Mouse (Mus musculus): ENCODE results near the gene Gm47955. TPM values are rescaled to one million over a fixed set of nuclear protein-coding genes. Genes with fewer than 3 reads are reported as not detected.
"Not testable (repeated sequence)": the region's sequence is repeated elsewhere in the genome, so short reads cannot be mapped to it uniquely, and the experiment has no call there.

The Gm47955 gene
- not detected in 2 replicates for polyA plus RNA-seq (2014; fragmentation: Nextera tagmentation; extraction: Ambion mirVana)

DNA sequence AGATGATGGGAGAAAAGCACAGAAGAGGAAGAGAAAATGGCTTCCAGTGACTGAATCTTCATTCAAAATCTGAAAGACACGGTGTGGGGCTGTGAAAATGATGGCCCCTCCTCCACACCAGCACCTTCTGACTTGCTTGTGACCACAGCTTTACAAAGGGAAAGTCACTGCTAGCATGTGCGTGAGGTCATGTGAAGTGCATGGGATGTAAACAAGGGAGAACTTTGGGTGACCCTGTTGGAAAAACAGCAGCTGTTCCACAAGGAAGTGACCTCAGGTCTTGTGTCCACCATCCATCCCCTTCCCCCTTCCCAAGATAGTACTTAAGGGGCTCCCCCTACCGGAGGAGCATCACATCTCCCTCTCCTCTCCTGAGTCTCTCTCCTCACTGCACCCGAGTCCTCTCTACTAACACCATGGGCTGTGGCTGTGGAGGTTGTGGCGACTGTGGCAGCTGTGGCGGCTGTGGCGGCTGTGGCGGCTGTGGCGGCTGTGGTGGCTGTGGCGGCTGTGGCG lies at the start of gene Gm47955:
Gm47955 (plus strand) TSS at position 417 of the 516 bp plus-strand sequence.
- Histone ChIP-seq H3K36me3 (ENCODE audit: control insufficient read depth, insufficient read depth, low read length) (no peaks in the 10 kb centered on the region), H3K27me3 (replicated peaks; ENCODE audit: control insufficient read depth, insufficient read depth, low read length) (no peaks in the 10 kb centered on the region), H3K4me2 (no peak within 1 kb of the TSS), H3K4me1 (replicated peaks; ENCODE audit: control insufficient read depth, insufficient read depth, low read length) (no peaks in the 10 kb centered on the region), H3K4me3 (ENCODE audit: low read depth, low read length) (no peak within 1 kb of the TSS), H3K27ac (ENCODE audit: low read depth, low read length) (no peak within 1 kb of the TSS), H3K9ac (ENCODE audit: low read depth, low read length) (no peak within 1 kb of the TSS), H3K9me3 (ENCODE audit: control insufficient read depth, low read length) (no peaks in the 10 kb centered on the region)
- 89% methylated on average over 11 of the region's 11 CpGs for WGBS
- ATAC-seq (replicated peaks; ENCODE audit: low FRiP score) (no peak), DNase-seq (ENCODE audit: low spot score) (no peak)

DNA sequence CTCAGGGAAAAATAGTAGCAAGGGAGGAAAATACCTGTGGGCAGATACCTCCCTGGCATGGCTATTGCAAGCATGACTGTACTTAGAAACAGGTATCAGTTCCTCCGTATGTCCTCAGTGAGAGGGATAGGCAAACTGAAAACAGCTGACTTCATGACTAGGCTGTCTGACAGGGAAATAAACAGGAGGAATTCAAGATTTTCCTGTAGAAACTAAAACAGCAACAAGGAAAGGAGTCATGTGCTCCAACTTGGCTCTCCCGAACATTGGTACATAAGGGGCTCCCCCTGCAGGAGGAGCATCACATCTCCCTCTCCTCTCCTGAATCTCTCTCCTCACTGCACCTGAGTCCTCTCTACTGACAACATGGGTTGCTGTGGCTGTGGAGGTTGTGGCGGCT lies 47.1 kb upstream of the Gm47955 start, which contains the start of gene A030005L19Rik:
A030005L19Rik (plus strand) TSS at position 301 of the 400 bp plus-strand sequence.
- Histone ChIP-seq H3K4me2 (no peak within 1 kb of the TSS), H3K4me3 (ENCODE audit: low read depth, low read length) (no peak within 1 kb of the TSS), H3K9ac (ENCODE audit: low read depth, low read length) (no peak within 1 kb of the TSS), H3K27me3 (replicated peaks; ENCODE audit: control insufficient read depth, insufficient read depth, low read length) (no peaks in the 10 kb centered on the region), H3K4me1 (replicated peaks; ENCODE audit: control insufficient read depth, insufficient read depth, low read length) (no peaks in the 10 kb centered on the region; the same call in 1 of the 2 replicates), H3K27ac (ENCODE audit: low read depth, low read length) (no peak within 1 kb of the TSS), H3K9me3 (ENCODE audit: control insufficient read depth, low read length) (no peaks in the 10 kb centered on the region), H3K36me3 (ENCODE audit: control insufficient read depth, insufficient read depth, low read length) (no peaks in the 10 kb centered on the region)
- DNase-seq (ENCODE audit: low spot score): no peak
- 95% methylated on average over 3 of the region's 3 CpGs for WGBS
- ATAC-seq (replicated peaks; ENCODE audit: low FRiP score): no peak

DNA sequence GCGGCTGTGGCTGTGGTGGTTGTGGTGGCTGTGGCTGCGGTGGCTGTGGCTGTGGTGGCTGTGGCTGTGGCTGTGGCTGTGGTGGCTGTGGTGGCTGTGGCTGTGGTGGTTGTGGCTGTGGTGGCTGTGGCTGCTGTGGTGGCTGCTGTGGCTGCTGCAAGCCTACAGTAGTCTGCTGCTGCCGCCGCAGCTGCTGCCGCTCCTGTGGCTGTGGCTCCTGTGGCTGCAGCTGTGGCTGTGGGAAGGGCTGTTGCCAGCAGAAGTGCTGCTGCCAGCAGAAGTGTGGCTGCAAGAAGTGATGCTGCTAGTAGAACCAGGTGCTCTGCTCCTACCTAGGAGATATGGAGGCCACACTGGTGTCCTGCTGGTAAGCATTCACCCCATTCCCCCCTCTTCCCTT lies 46.7 kb upstream of the Gm47955 start:
- 82% methylated on average over 5 of the region's 5 CpGs for whole genome bisulfite sequencing

DNA sequence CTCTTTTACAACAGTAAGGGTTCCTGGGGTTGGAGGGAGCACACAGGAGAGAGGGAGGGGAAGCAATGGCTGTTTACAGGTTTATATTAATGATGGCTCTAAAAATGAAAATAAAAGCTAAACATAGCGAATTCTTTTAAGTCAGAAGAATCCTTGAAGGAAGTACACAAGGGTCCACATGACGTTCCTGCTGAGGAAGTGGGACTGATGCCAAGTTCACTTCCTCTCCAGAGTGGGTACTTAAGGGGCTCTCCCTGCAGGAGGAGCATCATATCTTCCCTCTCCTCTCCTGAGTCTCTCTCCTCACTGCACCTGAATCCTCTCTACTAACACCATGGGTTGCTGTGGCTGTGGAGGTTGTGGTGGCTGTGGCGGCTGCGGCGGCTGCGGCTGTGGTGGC lies 35.4 kb upstream of the Gm47955 start, which contains the start of gene A030014E15Rik:
A030014E15Rik (plus strand) TSS at position 268 of the 400 bp plus-strand sequence.
- DNase-seq (ENCODE audit: low spot score) (no peak), ATAC-seq (replicated peaks; ENCODE audit: low FRiP score) (no peak)
- 84% methylated on average over 6 of the region's 6 CpGs for WGBS
- Histone ChIP-seq H3K27me3 (replicated peaks; ENCODE audit: control insufficient read depth, insufficient read depth, low read length) (no peaks in the 10 kb centered on the region; the same call in 1 of the 2 replicates), H3K4me3 (ENCODE audit: low read depth, low read length) (no peak within 1 kb of the TSS), H3K9ac (ENCODE audit: low read depth, low read length) (no peak within 1 kb of the TSS), H3K4me1 (replicated peaks; ENCODE audit: control insufficient read depth, insufficient read depth, low read length) (no peaks in the 10 kb centered on the region), H3K27ac (ENCODE audit: low read depth, low read length) (no peak within 1 kb of the TSS), H3K36me3 (ENCODE audit: control insufficient read depth, insufficient read depth, low read length) (no peaks in the 10 kb centered on the region), H3K9me3 (ENCODE audit: control insufficient read depth, low read length) (no peaks in the 10 kb centered on the region), H3K4me2 (no peak within 1 kb of the TSS)

More for the DNA sequence above, 46.7 kb upstream of the Gm47955 start:
- not testable (repeated sequence) for DNase-seq (ENCODE audit: low spot score); H3K27me3 ChIP-seq (replicated peaks; ENCODE audit: control insufficient read depth, insufficient read depth, low read length); H3K4me2 ChIP-seq; H3K4me1 ChIP-seq (replicated peaks; ENCODE audit: control insufficient read depth, insufficient read depth, low read length); H3K9me3 ChIP-seq (ENCODE audit: control insufficient read depth, low read length); H3K9ac ChIP-seq (ENCODE audit: low read depth, low read length); H3K4me3 ChIP-seq (ENCODE audit: low read depth, low read length); ATAC-seq (replicated peaks; ENCODE audit: low FRiP score); H3K27ac ChIP-seq (ENCODE audit: low read depth, low read length); H3K36me3 ChIP-seq (ENCODE audit: control insufficient read depth, insufficient read depth, low read length)

DNA sequence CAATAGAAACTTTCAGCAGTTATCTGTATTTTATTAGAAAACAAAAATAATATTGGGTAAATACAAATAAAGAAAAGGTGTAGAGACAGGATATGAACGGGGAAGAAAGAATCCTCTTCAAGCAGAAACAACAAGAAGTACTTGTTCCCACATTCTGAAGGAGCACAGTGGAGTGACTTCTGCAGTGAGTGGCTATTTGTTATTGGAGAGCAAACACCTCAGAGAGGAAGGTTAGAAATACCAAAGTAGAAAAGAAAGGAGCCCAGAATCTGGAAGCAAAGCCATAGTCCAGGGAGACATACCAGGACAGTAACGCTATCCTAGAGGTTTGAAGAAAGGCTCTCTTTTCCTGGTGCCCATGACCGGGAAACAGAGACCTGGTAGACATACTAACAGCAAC lies 29.5 kb upstream of the Gm47955 start:
- not testable (repeated sequence) for H3K36me3 ChIP-seq (ENCODE audit: control insufficient read depth, insufficient read depth, low read length); H3K9ac ChIP-seq (ENCODE audit: low read depth, low read length); H3K4me1 ChIP-seq (replicated peaks; ENCODE audit: control insufficient read depth, insufficient read depth, low read length); H3K4me3 ChIP-seq (ENCODE audit: low read depth, low read length); H3K27me3 ChIP-seq (replicated peaks; ENCODE audit: control insufficient read depth, insufficient read depth, low read length); ATAC-seq (replicated peaks; ENCODE audit: low FRiP score); H3K27ac ChIP-seq (ENCODE audit: low read depth, low read length); H3K4me2 ChIP-seq; H3K9me3 ChIP-seq (ENCODE audit: control insufficient read depth, low read length); DNase-seq (ENCODE audit: low spot score)
- 78% methylated on average over 2 of the region's 3 CpGs for WGBS

DNA sequence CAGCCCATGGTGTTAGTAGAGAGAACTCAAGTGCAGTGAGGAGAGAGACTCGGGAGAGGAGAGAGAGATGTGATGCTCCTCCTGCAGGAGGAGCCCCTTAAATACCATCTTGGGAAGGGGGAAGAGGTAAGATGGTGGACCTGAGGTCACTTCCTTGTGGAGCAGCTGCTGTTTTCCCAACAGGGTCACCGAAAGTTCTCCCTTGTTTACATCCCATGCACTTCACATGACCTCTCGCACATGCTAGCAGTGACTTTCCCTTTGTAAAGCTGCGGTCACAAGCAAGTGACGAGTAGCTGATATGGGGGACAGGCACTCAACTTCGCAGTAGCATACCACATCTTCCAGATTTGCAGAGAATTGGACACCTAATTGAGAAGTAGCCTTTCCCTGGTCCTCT lies 28.8 kb upstream of the Gm47955 start, which contains the start of gene Gm6217:
Gm6217 (minus strand) TSS at position 74 of the 400 bp plus-strand sequence.
- not testable (repeated sequence) for H3K9ac ChIP-seq (ENCODE audit: low read depth, low read length); H3K27ac ChIP-seq (ENCODE audit: low read depth, low read length); H3K4me2 ChIP-seq; H3K4me1 ChIP-seq (replicated peaks; ENCODE audit: control insufficient read depth, insufficient read depth, low read length); DNase-seq (ENCODE audit: low spot score); H3K9me3 ChIP-seq (ENCODE audit: control insufficient read depth, low read length); H3K4me3 ChIP-seq (ENCODE audit: low read depth, low read length); H3K36me3 ChIP-seq (ENCODE audit: control insufficient read depth, insufficient read depth, low read length); H3K27me3 ChIP-seq (replicated peaks; ENCODE audit: control insufficient read depth, insufficient read depth, low read length); ATAC-seq (replicated peaks; ENCODE audit: low FRiP score)
- WGBS: no CpG with 5 or more reads among the region's 6 CpGs

DNA sequence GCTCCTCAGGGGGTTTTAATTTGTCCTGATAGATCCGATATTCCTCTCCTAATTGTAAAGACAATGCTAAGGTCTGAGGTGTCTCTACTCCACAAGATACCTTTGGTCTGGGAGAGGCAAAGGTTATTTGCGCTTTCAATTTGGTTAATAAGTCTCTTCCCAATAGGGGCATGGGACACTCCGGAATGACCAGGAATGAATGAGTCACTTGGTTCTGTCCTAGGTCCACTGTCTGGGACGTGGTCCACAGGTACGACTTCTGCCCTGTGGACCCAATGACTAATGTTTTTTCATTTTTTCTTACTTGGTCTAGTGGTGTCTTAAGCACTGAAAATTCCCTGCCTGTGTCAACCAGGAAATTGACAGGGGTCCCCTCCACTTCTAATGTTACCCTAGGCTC lies 21.4 kb upstream of the Gm47955 start:
- H3K4me2 ChIP-seq: no peak overlapping the region
- no peak for ATAC-seq (replicated peaks; ENCODE audit: low FRiP score)
- no peak overlapping the region for H3K27ac ChIP-seq (ENCODE audit: low read depth, low read length)
- DNase-seq (ENCODE audit: low spot score): no peak
- peaks cover 5% of the 10 kb centered on the region; the same call in 1 of the 2 replicates for H3K9me3 ChIP-seq (ENCODE audit: control insufficient read depth, low read length)
- H3K4me1 ChIP-seq (replicated peaks; ENCODE audit: control insufficient read depth, insufficient read depth, low read length): no peaks in the 10 kb centered on the region
- no peaks in the 10 kb centered on the region for H3K36me3 ChIP-seq (ENCODE audit: control insufficient read depth, insufficient read depth, low read length)
- H3K9ac ChIP-seq (ENCODE audit: low read depth, low read length): no peak overlapping the region
- H3K4me3 ChIP-seq (ENCODE audit: low read depth, low read length): no peak overlapping the region
- WGBS: 88% methylated on average over 5 of the region's 5 CpGs
- H3K27me3 ChIP-seq (replicated peaks; ENCODE audit: control insufficient read depth, insufficient read depth, low read length): no peaks in the 10 kb centered on the region

DNA sequence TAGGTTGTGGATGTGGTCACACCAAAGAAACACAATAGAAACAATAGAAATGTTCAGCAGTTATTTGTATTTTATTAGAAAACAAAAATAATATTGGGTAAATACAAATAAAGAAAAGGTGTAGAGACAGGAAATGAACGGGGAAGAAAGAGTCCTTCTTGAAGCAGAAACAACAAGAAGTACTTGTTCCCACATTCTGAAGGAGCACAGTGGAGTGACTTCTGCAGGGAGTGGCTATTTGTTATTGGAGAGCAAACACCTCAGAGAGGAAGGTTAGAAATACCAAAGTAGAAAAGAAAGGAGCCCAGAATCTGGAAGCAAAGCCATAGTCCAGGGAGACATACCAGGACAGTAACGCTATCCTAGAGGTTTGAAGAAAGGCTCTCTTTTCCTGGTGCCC lies 17.6 kb upstream of the Gm47955 start:
- not testable (repeated sequence) for ATAC-seq (replicated peaks; ENCODE audit: low FRiP score); H3K4me2 ChIP-seq; H3K36me3 ChIP-seq (ENCODE audit: control insufficient read depth, insufficient read depth, low read length); H3K4me3 ChIP-seq (ENCODE audit: low read depth, low read length); H3K9ac ChIP-seq (ENCODE audit: low read depth, low read length); H3K27ac ChIP-seq (ENCODE audit: low read depth, low read length); DNase-seq (ENCODE audit: low spot score); H3K4me1 ChIP-seq (replicated peaks; ENCODE audit: control insufficient read depth, insufficient read depth, low read length); H3K9me3 ChIP-seq (ENCODE audit: control insufficient read depth, low read length); H3K27me3 ChIP-seq (replicated peaks; ENCODE audit: control insufficient read depth, insufficient read depth, low read length)
- 78% methylated on average over 1 of the region's 2 CpGs for WGBS

DNA sequence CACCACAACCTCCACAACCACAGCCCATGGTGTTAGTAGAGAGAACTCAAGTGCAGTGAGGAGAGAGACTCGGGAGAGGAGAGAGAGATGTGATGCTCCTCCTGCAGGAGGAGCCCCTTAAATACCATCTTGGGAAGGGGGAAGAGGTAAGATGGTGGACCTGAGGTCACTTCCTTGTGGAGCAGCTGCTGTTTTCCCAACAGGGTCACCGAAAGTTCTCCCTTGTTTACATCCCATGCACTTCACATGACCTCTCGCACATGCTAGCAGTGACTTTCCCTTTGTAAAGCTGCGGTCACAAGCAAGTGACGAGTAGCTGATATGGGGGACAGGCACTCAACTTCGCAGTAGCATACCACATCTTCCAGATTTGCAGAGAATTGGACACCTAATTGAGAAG lies 16.8 kb upstream of the Gm47955 start, which contains the start of gene A030003K21Rik:
A030003K21Rik (minus strand) TSS at position 94 of the 400 bp plus-strand sequence.
- not testable (repeated sequence) for ATAC-seq (replicated peaks; ENCODE audit: low FRiP score); H3K27ac ChIP-seq (ENCODE audit: low read depth, low read length); DNase-seq (ENCODE audit: low spot score); H3K27me3 ChIP-seq (replicated peaks; ENCODE audit: control insufficient read depth, insufficient read depth, low read length); H3K36me3 ChIP-seq (ENCODE audit: control insufficient read depth, insufficient read depth, low read length); H3K4me3 ChIP-seq (ENCODE audit: low read depth, low read length); H3K4me2 ChIP-seq; H3K9me3 ChIP-seq (ENCODE audit: control insufficient read depth, low read length); H3K9ac ChIP-seq (ENCODE audit: low read depth, low read length); H3K4me1 ChIP-seq (replicated peaks; ENCODE audit: control insufficient read depth, insufficient read depth, low read length)
- WGBS: no CpG with 5 or more reads among the region's 6 CpGs

Measured in liver, embryonic 11.5 days (tissue).